Mouse (Mus musculus): ENCODE data around the gene Aldh5a1.
"Not testable (repeated sequence)": the region's sequence is repeated elsewhere in the genome, so short reads cannot be mapped to it uniquely, and the experiment has no call there.

Gene Aldh5a1

GRCm38 (mm10) chr13:24937108-24937838 lies at the start of gene Aldh5a1:
Aldh5a1 (minus strand) TSS chr13:24937661.
- peak; percentile 85 for DNase-seq (ENCODE audit: low spot score)

- DNase-seq (ENCODE audit: low spot score): no peak
Measured at GRCm38 (mm10) chr13:24985435-24985834, 48.0 kb upstream of the Aldh5a1 start.

GRCm38 (mm10) chr13:24981031-24981430 lies 43.6 kb upstream of the Aldh5a1 start:
- DNase-seq (ENCODE audit: low spot score): no peak

- no peak for DNase-seq (ENCODE audit: low spot score)
Measured at GRCm38 (mm10) chr13:24977820-24978342, 40.4 kb upstream of the Aldh5a1 start.

- no peak for DNase-seq (ENCODE audit: low spot score)
Measured at GRCm38 (mm10) chr13:24976384-24976783, 38.9 kb upstream of the Aldh5a1 start.

- DNase-seq (ENCODE audit: low spot score): not testable (repeated sequence)
Measured at GRCm38 (mm10) chr13:24971776-24972175, 34.3 kb upstream of the Aldh5a1 start.

- no peak for DNase-seq (ENCODE audit: low spot score)
Measured at GRCm38 (mm10) chr13:24965846-24966201, 28.4 kb upstream of the Aldh5a1 start.

GRCm38 (mm10) chr13:24965130-24965845 lies 27.8 kb upstream of the Aldh5a1 start:
- DNase-seq (ENCODE audit: low spot score): no peak

GRCm38 (mm10) chr13:24962119-24962518 lies 24.7 kb upstream of the Aldh5a1 start:
- DNase-seq (ENCODE audit: low spot score): no peak

- no peak for DNase-seq (ENCODE audit: low spot score)
Measured at GRCm38 (mm10) chr13:24960084-24960483, 22.6 kb upstream of the Aldh5a1 start.

- DNase-seq (ENCODE audit: low spot score): no peak
Measured at GRCm38 (mm10) chr13:24958671-24959070, 21.2 kb upstream of the Aldh5a1 start.

- no peak for DNase-seq (ENCODE audit: low spot score)
Measured at GRCm38 (mm10) chr13:24955500-24955899, 18.0 kb upstream of the Aldh5a1 start.

- no peak for DNase-seq (ENCODE audit: low spot score)
Measured at GRCm38 (mm10) chr13:24955091-24955490, 17.6 kb upstream of the Aldh5a1 start.

- DNase-seq (ENCODE audit: low spot score): no peak
Measured at GRCm38 (mm10) chr13:24952659-24953058, 15.2 kb upstream of the Aldh5a1 start.

- DNase-seq (ENCODE audit: low spot score): no peak
Measured at GRCm38 (mm10) chr13:24948870-24949269, 11.4 kb upstream of the Aldh5a1 start.

- no peak for DNase-seq (ENCODE audit: low spot score)
Measured at GRCm38 (mm10) chr13:24947158-24947557, 9.7 kb upstream of the Aldh5a1 start.

GRCm38 (mm10) chr13:24945567-24945966 lies 8.1 kb upstream of the Aldh5a1 start:
- peak; percentile 55 for DNase-seq (ENCODE audit: low spot score)

GRCm38 (mm10) chr13:24943303-24943702 lies 5.8 kb upstream of the Aldh5a1 start:
- DNase-seq (ENCODE audit: low spot score): no peak

- DNase-seq (ENCODE audit: low spot score): no peak
Measured at GRCm38 (mm10) chr13:24942512-24943282, 5.2 kb upstream of the Aldh5a1 start, which contains the start of gene Gpld1. Gpld1 (plus strand) TSS chr13:24943152.

GRCm38 (mm10) chr13:24939472-24939871 lies 2.0 kb upstream of the Aldh5a1 start:
- DNase-seq (ENCODE audit: low spot score): peak; percentile 51

GRCm38 (mm10) chr13:24938683-24939082 lies 1.2 kb upstream of the Aldh5a1 start:
- peak; percentile 89 for DNase-seq (ENCODE audit: low spot score)

GRCm38 (mm10) chr13:24937839-24938166 lies 342 bp upstream of the Aldh5a1 start:
- peak; percentile 46 for DNase-seq (ENCODE audit: low spot score)

- no peak for DNase-seq (ENCODE audit: low spot score)
Measured at GRCm38 (mm10) chr13:24936772-24937107, 721 bp downstream of the Aldh5a1 start.

Measured in testis, postnatal 10 days (tissue).